Mouse (Mus musculus): ENCODE results near the gene Flt4. TPM values are rescaled to one million over a fixed set of nuclear protein-coding genes. Genes with fewer than 3 reads are reported as not detected.

Flt4 gene
- polyA plus RNA-seq (2015; fragmentation: Illumina TruSeq; extraction: RNeasy Lipid Tissue Mini Kit (QIAGEN cat#74804); ENCODE audit: insufficient read depth, low replicate concordance), result 3.9 TPM

DNA sequence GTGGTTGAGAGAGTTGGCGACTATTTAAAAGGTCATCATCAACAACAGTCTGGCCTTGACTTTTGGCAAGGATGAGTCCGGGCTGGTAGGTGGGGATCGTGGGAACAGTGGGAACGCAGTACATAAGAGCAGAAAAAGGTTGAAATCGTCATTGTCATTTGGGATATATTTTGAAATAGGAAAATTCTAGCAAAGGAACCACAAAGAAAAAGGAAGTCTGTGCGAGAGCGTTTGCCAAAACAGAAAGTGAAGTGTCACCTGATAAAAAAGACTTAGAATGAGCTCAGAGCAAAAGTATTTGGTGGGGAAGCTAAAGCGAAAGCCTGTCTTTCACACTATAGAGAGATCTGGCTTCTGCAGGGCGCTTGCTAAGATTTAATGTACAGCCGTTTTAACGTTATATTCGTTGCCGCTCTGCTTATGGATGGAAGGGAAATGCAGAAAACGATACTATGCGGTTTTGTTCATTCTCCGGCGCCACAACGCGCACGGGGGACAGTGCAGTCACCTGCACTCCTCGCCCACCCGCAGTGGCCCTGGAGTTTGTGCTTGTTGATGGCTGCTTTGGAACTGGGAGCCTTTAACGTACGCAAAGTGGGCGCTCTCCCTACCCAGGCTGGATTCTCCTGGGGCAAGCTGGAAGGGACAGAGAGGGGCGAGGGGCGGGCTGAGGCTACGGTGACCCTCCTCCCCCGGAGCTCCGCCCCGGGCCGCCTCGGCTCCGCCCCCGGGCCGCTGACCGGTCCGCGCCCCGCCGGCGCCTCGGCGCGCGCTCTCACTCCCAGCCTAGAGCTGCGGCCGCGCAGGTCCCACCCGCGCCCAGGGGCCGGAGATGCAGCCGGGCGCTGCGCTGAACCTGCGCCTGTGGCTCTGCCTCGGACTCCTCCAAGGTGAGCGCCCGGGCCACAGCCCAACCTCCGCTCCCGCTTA is at the start of gene Flt4:
Flt4 (plus strand) TSS at position 326 of the 930 bp plus-strand sequence.

DNA sequence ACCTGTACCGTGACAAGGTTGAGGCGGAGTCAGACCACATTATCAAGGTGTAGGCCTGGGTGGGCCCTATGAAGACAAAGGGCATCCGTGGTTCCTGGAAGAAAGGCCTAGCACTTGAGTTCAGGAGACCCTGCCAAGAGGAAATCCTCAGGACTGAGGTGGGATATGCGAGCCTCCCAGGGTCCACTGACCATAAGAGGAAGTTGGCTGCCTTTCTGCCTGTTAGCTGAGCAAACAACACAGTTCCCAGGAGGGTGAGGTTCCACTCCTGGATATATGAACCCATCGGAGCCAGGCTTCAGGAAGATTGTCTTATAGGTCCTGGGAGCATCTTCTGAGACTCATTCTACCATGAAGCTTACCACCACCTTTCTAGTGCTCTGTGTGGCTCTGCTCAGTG is 54.2 kb downstream of the Flt4 start, which contains the start of gene Scgb3a1:
Scgb3a1 (plus strand) TSS at position 301 of the 400 bp plus-strand sequence.

Other genes with a start within 250 kb of the Flt4 start
- gene Olfr1389, start 186.2 kb upstream of the Flt4 start, polyA plus RNA-seq (2015; fragmentation: Illumina TruSeq; extraction: RNeasy Lipid Tissue Mini Kit (QIAGEN cat#74804); ENCODE audit: insufficient read depth, low replicate concordance), result not detected
- gene Olfr1388, start 172.6 kb upstream of the Flt4 start, polyA plus RNA-seq (2015; fragmentation: Illumina TruSeq; extraction: RNeasy Lipid Tissue Mini Kit (QIAGEN cat#74804); ENCODE audit: insufficient read depth, low replicate concordance), result 0.43 TPM
- not detected for gene Olfr1387, start 153.9 kb upstream of the Flt4 start, polyA plus RNA-seq (2015; fragmentation: Illumina TruSeq; extraction: RNeasy Lipid Tissue Mini Kit (QIAGEN cat#74804); ENCODE audit: insufficient read depth, low replicate concordance)
- not detected for gene Olfr1386, start 144.2 kb upstream of the Flt4 start, polyA plus RNA-seq (2015; fragmentation: Illumina TruSeq; extraction: RNeasy Lipid Tissue Mini Kit (QIAGEN cat#74804); ENCODE audit: insufficient read depth, low replicate concordance)
- not detected for gene Olfr1385, start 120.2 kb upstream of the Flt4 start, polyA plus RNA-seq (2015; fragmentation: Illumina TruSeq; extraction: RNeasy Lipid Tissue Mini Kit (QIAGEN cat#74804); ENCODE audit: insufficient read depth, low replicate concordance)
- not detected for gene Olfr1384, start 102.5 kb upstream of the Flt4 start, polyA plus RNA-seq (2015; fragmentation: Illumina TruSeq; extraction: RNeasy Lipid Tissue Mini Kit (QIAGEN cat#74804); ENCODE audit: insufficient read depth, low replicate concordance)
- gene Olfr1383, start 89.6 kb upstream of the Flt4 start, polyA plus RNA-seq (2015; fragmentation: Illumina TruSeq; extraction: RNeasy Lipid Tissue Mini Kit (QIAGEN cat#74804); ENCODE audit: insufficient read depth, low replicate concordance), result not detected
- not detected for gene Olfr1382, start 81.0 kb upstream of the Flt4 start, polyA plus RNA-seq (2015; fragmentation: Illumina TruSeq; extraction: RNeasy Lipid Tissue Mini Kit (QIAGEN cat#74804); ENCODE audit: insufficient read depth, low replicate concordance)
- not detected for gene Olfr1381, start 65.8 kb upstream of the Flt4 start, polyA plus RNA-seq (2015; fragmentation: Illumina TruSeq; extraction: RNeasy Lipid Tissue Mini Kit (QIAGEN cat#74804); ENCODE audit: insufficient read depth, low replicate concordance)
- gene Olfr1380, start 52.4 kb upstream of the Flt4 start, polyA plus RNA-seq (2015; fragmentation: Illumina TruSeq; extraction: RNeasy Lipid Tissue Mini Kit (QIAGEN cat#74804); ENCODE audit: insufficient read depth, low replicate concordance), result not detected
- gene Scgb3a1, start 54.3 kb downstream of the Flt4 start, polyA plus RNA-seq (2015; fragmentation: Illumina TruSeq; extraction: RNeasy Lipid Tissue Mini Kit (QIAGEN cat#74804); ENCODE audit: insufficient read depth, low replicate concordance), result not detected
- 109 TPM for gene Cnot6, start 103.5 kb downstream of the Flt4 start, polyA plus RNA-seq (2015; fragmentation: Illumina TruSeq; extraction: RNeasy Lipid Tissue Mini Kit (QIAGEN cat#74804); ENCODE audit: insufficient read depth, low replicate concordance)
- 1.6 TPM for gene Gfpt2, start 184.9 kb downstream of the Flt4 start, polyA plus RNA-seq (2015; fragmentation: Illumina TruSeq; extraction: RNeasy Lipid Tissue Mini Kit (QIAGEN cat#74804); ENCODE audit: insufficient read depth, low replicate concordance)
- gene Mapk9, start 237.5 kb downstream of the Flt4 start, polyA plus RNA-seq (2015; fragmentation: Illumina TruSeq; extraction: RNeasy Lipid Tissue Mini Kit (QIAGEN cat#74804); ENCODE audit: insufficient read depth, low replicate concordance), result 77.1 TPM

Measured in spleen, adult 10 weeks (tissue).